Mouse (Mus musculus): ENCODE measurements around the gene Bpifa2. TPM values are rescaled to one million over a fixed set of nuclear protein-coding genes. Genes with fewer than 3 reads are reported as not detected.

Bpifa2 gene
- polyA plus RNA-seq (2012; rRNA removed; ENCODE audit: low replicate concordance), result not detected in 2 replicates

DNA sequence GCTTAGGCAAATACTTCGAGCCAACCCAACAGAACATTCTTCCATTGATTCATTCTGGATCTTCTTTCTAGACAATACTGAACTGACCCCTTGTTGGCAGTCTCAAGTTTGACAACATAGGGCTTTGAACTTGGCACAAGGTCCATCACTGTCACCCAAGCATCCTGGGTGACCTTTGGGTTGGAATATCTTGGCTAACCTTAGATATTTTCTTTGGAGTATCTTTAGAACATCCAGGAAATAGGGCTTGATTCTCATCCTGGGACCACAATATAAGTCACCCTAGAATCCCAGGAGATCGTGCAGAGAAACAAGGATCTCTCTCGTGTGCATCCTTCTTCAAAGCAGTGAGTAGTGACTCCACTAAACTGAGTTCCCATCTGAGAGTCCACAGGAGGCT is at the start of gene Bpifa2:
Gene Bpifa2, plus strand, starts transcription at position 301 of the 400 bp plus-strand sequence.

DNA sequence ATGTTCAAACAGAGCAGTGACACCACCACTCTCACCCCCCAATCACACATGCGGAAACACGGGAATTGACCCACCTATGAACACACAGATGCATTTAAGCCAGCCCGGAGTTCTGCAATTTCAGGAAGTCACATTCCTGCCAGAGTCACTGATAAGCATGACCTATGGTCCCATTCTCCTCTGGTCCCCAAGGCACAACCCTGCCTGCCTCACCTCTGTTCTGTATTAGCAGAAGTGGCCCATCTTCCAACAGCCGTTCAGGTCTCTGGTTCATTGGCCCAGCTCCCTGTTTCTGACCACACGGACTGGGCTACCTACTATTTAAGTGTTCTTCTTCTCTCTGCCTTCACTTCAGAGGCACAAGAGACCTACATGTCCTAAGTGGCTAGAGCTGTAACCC is 33.5 kb upstream of the Bpifa2 start, which contains the start of gene Bpifa6:
Gene Bpifa6, plus strand, starts transcription at position 364 of the 400 bp plus-strand sequence.

Other genes starting within 250 kb of the Bpifa2 start
- 1.1 and 2.4 TPM in 2 replicates for gene Efcab8, start 228.3 kb upstream of the Bpifa2 start, polyA plus RNA-seq (2012; rRNA removed; ENCODE audit: low replicate concordance)
- not detected in 2 replicates for gene Sun5, start 137.2 kb upstream of the Bpifa2 start, polyA plus RNA-seq (2012; rRNA removed; ENCODE audit: low replicate concordance)
- not detected in 2 replicates for gene Bpifb2, start 133.2 kb upstream of the Bpifa2 start, polyA plus RNA-seq (2012; rRNA removed; ENCODE audit: low replicate concordance)
- gene Bpifb6, start 107.9 kb upstream of the Bpifa2 start, polyA plus RNA-seq (2012; rRNA removed; ENCODE audit: low replicate concordance), result 0.09 and 2.1 TPM in 2 replicates
- 0.06 TPM in 1 of 2 replicates, not detected in the other for gene Bpifb3, start 90.0 kb upstream of the Bpifa2 start, polyA plus RNA-seq (2012; rRNA removed; ENCODE audit: low replicate concordance)
- not detected in 2 replicates for gene Bpifb4, start 70.1 kb upstream of the Bpifa2 start, polyA plus RNA-seq (2012; rRNA removed; ENCODE audit: low replicate concordance)
- not detected in 2 replicates for gene Bpifa6, start 33.3 kb upstream of the Bpifa2 start, polyA plus RNA-seq (2012; rRNA removed; ENCODE audit: low replicate concordance)
- gene Bpifa3, start 122.1 kb downstream of the Bpifa2 start, polyA plus RNA-seq (2012; rRNA removed; ENCODE audit: low replicate concordance), result not detected in 2 replicates
- gene Bpifa1, start 134.6 kb downstream of the Bpifa2 start, polyA plus RNA-seq (2012; rRNA removed; ENCODE audit: low replicate concordance), result 0.10 TPM in 1 of 2 replicates, not detected in the other
- not detected in 2 replicates for gene Bpifa5, start 154.3 kb downstream of the Bpifa2 start, polyA plus RNA-seq (2012; rRNA removed; ENCODE audit: low replicate concordance)
- 0.09 and 0.54 TPM in 2 replicates for gene Bpifb1, start 182.6 kb downstream of the Bpifa2 start, polyA plus RNA-seq (2012; rRNA removed; ENCODE audit: low replicate concordance)
- gene Bpifb5, start 215.5 kb downstream of the Bpifa2 start, polyA plus RNA-seq (2012; rRNA removed; ENCODE audit: low replicate concordance), result 0.13 and 18.8 TPM in 2 replicates
- gene Bpifb9a, start 249.6 kb downstream of the Bpifa2 start, polyA plus RNA-seq (2012; rRNA removed; ENCODE audit: low replicate concordance), result not detected in 2 replicates

Measured in subcutaneous adipose tissue, adult 2 months (tissue).